Mouse (Mus musculus): ENCODE results near the gene Ablim2. TPM values are rescaled to one million over a fixed set of nuclear protein-coding genes. Genes with fewer than 3 reads are reported as not detected.

Gene Ablim2
- polyA plus RNA-seq, 2 experiments, result 1.8 to 3.8 TPM

DNA sequence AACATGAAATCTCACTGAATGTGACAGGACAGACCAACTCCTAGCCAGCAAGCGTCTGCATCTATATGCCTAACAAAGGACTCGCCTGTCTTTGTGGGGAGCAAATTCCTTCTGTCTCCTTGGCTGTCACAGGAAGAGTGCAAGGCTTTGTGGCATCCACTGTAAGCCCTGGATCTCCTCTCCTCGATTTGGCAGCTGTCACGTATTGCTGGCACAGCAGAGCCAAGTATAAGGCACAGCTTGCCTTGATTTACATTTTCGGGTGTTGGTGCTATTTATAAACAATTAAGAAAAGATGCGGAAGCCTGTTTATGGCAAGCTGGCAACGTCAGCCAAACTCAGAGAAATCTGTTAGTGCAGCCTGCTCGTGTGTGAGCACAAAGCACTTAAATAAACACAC lies 160.7 kb downstream of the Ablim2 start:
- H3K36me3 ChIP-seq (ENCODE audit: control insufficient read depth, insufficient read depth, low read length), result no peaks in the 10 kb centered on the region

DNA sequence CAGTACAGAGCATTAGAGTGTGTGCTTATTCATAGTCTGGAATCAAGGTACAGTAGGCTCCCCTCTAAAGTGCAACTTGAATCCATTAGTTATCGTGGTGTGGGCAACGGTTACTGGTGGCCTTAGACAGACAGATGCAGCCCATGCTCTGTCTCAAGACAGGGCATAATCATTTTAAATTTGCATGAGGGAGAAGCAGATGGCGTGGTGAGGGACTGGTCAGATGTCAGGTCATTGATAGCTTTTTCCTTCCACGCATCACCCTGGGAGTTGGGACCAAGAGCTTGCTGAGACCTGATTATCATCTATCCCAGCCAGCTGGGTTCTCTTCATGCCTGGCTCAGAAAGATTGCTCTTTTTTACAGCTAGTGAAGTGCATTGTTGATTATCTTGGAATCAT lies 162.4 kb downstream of the Ablim2 start:
- ATAC-seq (ENCODE audit: low FRiP score, low read depth), result no peak
- WGBS, result 76% methylated on average over 4 of the region's 4 CpGs

More for the DNA sequence above, 160.7 kb downstream of the Ablim2 start:
- no peak for TF ChIP-seq POLR2A (IDR thresholded peaks at IDR 0.05; ENCODE audit: borderline replicate concordance, extremely low read depth, insufficient read depth, insufficient read length)
- H3K9ac ChIP-seq (ENCODE audit: low read depth, low read length, severe bottlenecking), result 0 out of 2 replicates have a peak overlapping the region, but pooled peaks have one; percentile 7
- no peaks in the 10 kb centered on the region for H3K27me3 ChIP-seq (ENCODE audit: control insufficient read depth, insufficient read depth, low read length)
- peaks cover 51% of the 10 kb centered on the region for H3K4me1 ChIP-seq (ENCODE audit: control insufficient read depth, insufficient read depth, low read length)
- no peak overlapping the region for H3K4me2 ChIP-seq (replicated peaks; ENCODE audit: low read depth, low read length, severe bottlenecking)
- WGBS, result 20% methylated on average over 8 of the region's 8 CpGs
- no peaks in the 10 kb centered on the region for H3K9me3 ChIP-seq (ENCODE audit: control insufficient read depth, low read length)
- H3K4me3 ChIP-seq (replicated peaks; ENCODE audit: low read length), result no peak overlapping the region
- ATAC-seq (ENCODE audit: low FRiP score, low read depth) (no peak), DNase-seq (ENCODE audit: low spot score) (peak; percentile 15)
- H3K27ac ChIP-seq (replicated peaks; ENCODE audit: low read depth, low read length), result peak overlapping the region; percentile 55

DNA sequence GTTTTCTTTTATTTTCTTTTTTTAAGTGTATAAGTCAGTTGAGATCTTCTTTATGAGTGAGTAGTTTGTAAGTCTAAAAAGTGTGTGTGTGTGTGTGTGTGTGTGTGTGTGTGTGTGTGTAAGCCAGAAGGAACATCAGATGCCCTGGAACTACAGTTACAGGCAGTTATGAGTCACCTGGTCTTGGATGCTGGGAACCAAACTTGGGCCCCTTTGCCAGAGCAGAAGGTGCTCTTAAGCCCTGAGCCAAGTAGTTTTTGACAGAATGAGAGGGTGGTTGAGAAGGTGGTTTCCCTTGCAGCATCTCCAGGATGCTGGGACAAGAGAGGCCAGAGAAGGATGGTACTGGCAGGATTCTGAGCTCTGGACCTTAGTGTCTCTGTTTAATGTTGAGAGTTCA lies 162.9 kb downstream of the Ablim2 start:
- H3K27ac ChIP-seq (replicated peaks; ENCODE audit: low read depth, low read length), result peak overlapping the region; percentile 38; the same call in 1 of the 2 replicates
- H3K27me3 ChIP-seq (ENCODE audit: control insufficient read depth, insufficient read depth, low read length), result no peaks in the 10 kb centered on the region
- no peak for DNase-seq (ENCODE audit: low spot score)
- H3K9ac ChIP-seq (ENCODE audit: low read depth, low read length, severe bottlenecking), result no peak overlapping the region
- H3K9me3 ChIP-seq (ENCODE audit: control insufficient read depth, low read length), result no peaks in the 10 kb centered on the region
- ATAC-seq (ENCODE audit: low FRiP score, low read depth), result no peak
- no peak overlapping the region for H3K4me2 ChIP-seq (replicated peaks; ENCODE audit: low read depth, low read length, severe bottlenecking)
- no peak for TF ChIP-seq POLR2A (IDR thresholded peaks at IDR 0.05; ENCODE audit: borderline replicate concordance, extremely low read depth, insufficient read depth, insufficient read length)
- H3K4me3 ChIP-seq (replicated peaks; ENCODE audit: low read length), result no peak overlapping the region
- H3K36me3 ChIP-seq (ENCODE audit: control insufficient read depth, insufficient read depth, low read length), result no peaks in the 10 kb centered on the region
- peaks cover 70% of the 10 kb centered on the region for H3K4me1 ChIP-seq (ENCODE audit: control insufficient read depth, insufficient read depth, low read length)

More for the DNA sequence above, 162.4 kb downstream of the Ablim2 start:
- Histone ChIP-seq H3K4me3 (replicated peaks; ENCODE audit: low read length) (no peak overlapping the region), H3K4me2 (replicated peaks; ENCODE audit: low read depth, low read length, severe bottlenecking) (no peak overlapping the region), H3K27ac (replicated peaks; ENCODE audit: low read depth, low read length) (no peak overlapping the region), H3K4me1 (ENCODE audit: control insufficient read depth, insufficient read depth, low read length) (peaks cover 65% of the 10 kb centered on the region), H3K9ac (ENCODE audit: low read depth, low read length, severe bottlenecking) (no peak overlapping the region), H3K36me3 (ENCODE audit: control insufficient read depth, insufficient read depth, low read length) (no peaks in the 10 kb centered on the region), H3K27me3 (ENCODE audit: control insufficient read depth, insufficient read depth, low read length) (no peaks in the 10 kb centered on the region), H3K9me3 (ENCODE audit: control insufficient read depth, low read length) (no peaks in the 10 kb centered on the region)
- DNase-seq (ENCODE audit: low spot score), result no peak
- TF ChIP-seq POLR2A (IDR thresholded peaks at IDR 0.05; ENCODE audit: borderline replicate concordance, extremely low read depth, insufficient read depth, insufficient read length), result no peak

DNA sequence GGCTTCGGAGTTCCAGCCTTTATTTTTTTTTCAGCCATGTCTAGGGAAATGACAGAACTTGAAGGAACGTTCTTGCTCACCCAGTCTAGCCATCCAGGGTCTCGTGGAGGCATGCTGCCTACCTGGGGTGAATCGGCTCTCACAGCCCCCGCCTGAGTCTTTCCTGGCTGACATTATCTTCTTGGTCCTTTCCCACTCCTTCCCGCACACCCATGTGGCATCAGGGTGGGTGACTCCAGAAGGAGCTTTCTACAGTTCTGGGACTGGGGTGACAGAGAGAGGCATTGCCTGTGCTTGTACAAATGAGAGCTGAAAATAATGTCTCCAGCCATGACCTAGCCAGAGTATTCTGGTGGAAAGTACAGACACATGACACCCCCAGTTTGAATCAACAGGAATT lies 163.5 kb downstream of the Ablim2 start:
- no peak for ATAC-seq (ENCODE audit: low FRiP score, low read depth)
- DNase-seq (ENCODE audit: low spot score), result no peak
- Histone ChIP-seq H3K9ac (ENCODE audit: low read depth, low read length, severe bottlenecking) (peak overlapping the region; percentile 22; the same call in 1 of the 2 replicates), H3K27ac (replicated peaks; ENCODE audit: low read depth, low read length) (peak overlapping the region; percentile 82), H3K27me3 (ENCODE audit: control insufficient read depth, insufficient read depth, low read length) (no peaks in the 10 kb centered on the region), H3K9me3 (ENCODE audit: control insufficient read depth, low read length) (no peaks in the 10 kb centered on the region), H3K4me1 (ENCODE audit: control insufficient read depth, insufficient read depth, low read length) (peaks cover 76% of the 10 kb centered on the region), H3K36me3 (ENCODE audit: control insufficient read depth, insufficient read depth, low read length) (no peaks in the 10 kb centered on the region), H3K4me2 (replicated peaks; ENCODE audit: low read depth, low read length, severe bottlenecking) (peak overlapping the region; percentile 38), H3K4me3 (replicated peaks; ENCODE audit: low read length) (no peak overlapping the region)
- WGBS, result 70% methylated on average over 6 of the region's 6 CpGs
- TF ChIP-seq POLR2A (IDR thresholded peaks at IDR 0.05; ENCODE audit: borderline replicate concordance, extremely low read depth, insufficient read depth, insufficient read length), result no peak

DNA sequence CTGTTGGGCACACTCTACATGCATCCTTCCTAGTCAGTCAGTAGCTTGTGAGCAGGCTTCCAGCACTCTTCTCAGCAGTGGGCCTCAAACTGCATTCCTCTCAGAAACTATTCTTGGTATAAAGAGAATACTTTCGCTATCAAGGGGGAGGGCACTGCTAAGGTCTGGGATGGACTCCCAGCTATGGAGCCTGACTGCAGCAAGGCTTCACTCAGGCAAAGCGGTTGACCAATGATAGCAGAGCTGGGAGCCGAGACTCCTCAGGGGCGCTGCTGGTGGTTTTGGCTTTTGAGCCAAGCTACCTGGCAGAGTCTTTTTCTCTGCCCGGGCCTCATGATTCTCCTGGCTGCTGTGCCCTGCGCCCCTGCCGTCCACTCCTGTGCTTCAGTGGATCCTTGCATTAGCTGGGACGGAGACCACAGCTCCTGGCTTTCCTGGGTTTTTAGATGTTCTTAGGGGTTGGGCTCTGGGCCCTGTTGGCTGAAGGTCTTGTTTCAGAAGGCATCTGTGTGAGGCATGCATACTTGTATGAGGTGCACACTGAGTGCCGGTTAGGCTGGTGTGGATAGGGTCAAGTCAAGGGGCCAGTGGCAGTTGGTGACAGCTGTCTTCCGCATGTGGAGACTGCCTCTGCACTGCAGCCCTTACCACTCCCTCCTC lies 164.0 kb downstream of the Ablim2 start:
- peak; percentile 78 for DNase-seq (ENCODE audit: low spot score)
- Histone ChIP-seq H3K4me3 (replicated peaks; ENCODE audit: low read length) (0 out of 2 replicates have a peak overlapping the region, but pooled peaks have one; percentile 1), H3K9ac (ENCODE audit: low read depth, low read length, severe bottlenecking) (peak overlapping the region; percentile 22; the same call in 1 of the 2 replicates), H3K27me3 (ENCODE audit: control insufficient read depth, insufficient read depth, low read length) (no peaks in the 10 kb centered on the region), H3K4me2 (replicated peaks; ENCODE audit: low read depth, low read length, severe bottlenecking) (peak overlapping the region; percentile 38), H3K9me3 (ENCODE audit: control insufficient read depth, low read length) (no peaks in the 10 kb centered on the region), H3K36me3 (ENCODE audit: control insufficient read depth, insufficient read depth, low read length) (no peaks in the 10 kb centered on the region), H3K4me1 (ENCODE audit: control insufficient read depth, insufficient read depth, low read length) (peaks cover 81% of the 10 kb centered on the region), H3K27ac (replicated peaks; ENCODE audit: low read depth, low read length) (peak overlapping the region; percentile 82)
- WGBS, result 43% methylated on average over 10 of the region's 10 CpGs
- no peak for TF ChIP-seq POLR2A (IDR thresholded peaks at IDR 0.05; ENCODE audit: borderline replicate concordance, extremely low read depth, insufficient read depth, insufficient read length)
- peak; percentile 88 for ATAC-seq (ENCODE audit: low FRiP score, low read depth)
